Mouse (Mus musculus) urinary bladder, postnatal 36 days (tissue): Measurements from ENCODE around the gene Zfp276.
"Not testable (repeated sequence)": the region's sequence is repeated elsewhere in the genome, so short reads cannot be mapped to it uniquely, and the experiment has no call there.

Source experiments
- DNase-seq, 2 experiments: peaks; one replicate each; pipeline ENCODE4 v3.0.0; 2022; ENCODE audit warnings: low spot score in 2 of 2, mixed read lengths in 1 of 2

Zfp276 gene

GRCm38 (mm10) chr8:123254099-123254885, at the start of gene Zfp276, which contains the start of gene Vps9d1:
Gene Zfp276 (plus strand): TSS chr8:123254195.
Gene Vps9d1 (minus strand): TSS chr8:123254348.
- peak; percentile 77 to 84 for DNase-seq

GRCm38 (mm10) chr8:123211876-123212275, 42.1 kb upstream of the Zfp276 start:
- no peak for DNase-seq

- DNase-seq, result peak; percentile 87 to 90
Observed at GRCm38 (mm10) chr8:123212321-123213117, 41.5 kb upstream of the Zfp276 start, which contains the start of the genes Chmp1a and Spata33. Gene Chmp1a (minus strand): TSS chr8:123212763. Gene Spata33 (plus strand): TSS chr8:123212832.

GRCm38 (mm10) chr8:123213118-123213772, 40.8 kb upstream of the Zfp276 start:
- DNase-seq, result no peak

GRCm38 (mm10) chr8:123215430-123215829, 38.6 kb upstream of the Zfp276 start:
- no peak for DNase-seq

GRCm38 (mm10) chr8:123220917-123221316, 33.1 kb upstream of the Zfp276 start:
- DNase-seq, result no peak

GRCm38 (mm10) chr8:123224278-123225266, 29.4 kb upstream of the Zfp276 start, which contains the start of gene Cdk10:
Gene Cdk10 (plus strand): TSS chr8:123224842.
- peak; percentile 91 to 95 for DNase-seq

- no peak for DNase-seq
Observed at GRCm38 (mm10) chr8:123228416-123228815, 25.6 kb upstream of the Zfp276 start.

GRCm38 (mm10) chr8:123230326-123230725, 23.7 kb upstream of the Zfp276 start:
- not testable (repeated sequence) for DNase-seq

GRCm38 (mm10) chr8:123231742-123232141, 22.3 kb upstream of the Zfp276 start:
- no peak for DNase-seq

GRCm38 (mm10) chr8:123232553-123232952, 21.4 kb upstream of the Zfp276 start:
- no peak for DNase-seq

GRCm38 (mm10) chr8:123233300-123233699, 20.7 kb upstream of the Zfp276 start:
- no peak for DNase-seq

GRCm38 (mm10) chr8:123233760-123234159, 20.2 kb upstream of the Zfp276 start:
- no peak for DNase-seq

GRCm38 (mm10) chr8:123234918-123235519, 19.0 kb upstream of the Zfp276 start:
- no peak for DNase-seq

- peak; percentile 84 to 89 for DNase-seq
Observed at GRCm38 (mm10) chr8:123235520-123236497, 18.2 kb upstream of the Zfp276 start, which contains the start of gene Spata2l. Gene Spata2l (minus strand): TSS chr8:123236233.

GRCm38 (mm10) chr8:123239398-123239797, 14.6 kb upstream of the Zfp276 start:
- DNase-seq, result no peak

- DNase-seq, result no peak
Observed at GRCm38 (mm10) chr8:123242107-123242923, 11.7 kb upstream of the Zfp276 start.

GRCm38 (mm10) chr8:123243053-123243452, 10.9 kb upstream of the Zfp276 start:
- no peak for DNase-seq
